Mouse (Mus musculus) frontal cortex, postnatal 25 days (tissue): Measurements from ENCODE around the gene Lrp4.
"Not testable (repeated sequence)": the region's sequence is repeated elsewhere in the genome, so short reads cannot be mapped to it uniquely, and the experiment has no call there.

Experiments used
- DNase-seq, 2 experiments: peaks; one replicate each; pipeline ENCODE4 v3.0.0; 2022; ENCODE audit warnings: low spot score in 2 of 2

The Lrp4 gene

GRCm38 (mm10) chr2:91484698-91485097 lies 27.4 kb downstream of the Lrp4 start:
- DNase-seq, result no peak

GRCm38 (mm10) chr2:91485256-91485655 lies 27.9 kb downstream of the Lrp4 start:
- DNase-seq, result no peak

- DNase-seq, result not testable (repeated sequence)
Measured at GRCm38 (mm10) chr2:91487295-91487694, 30.0 kb downstream of the Lrp4 start.

- DNase-seq, result no peak
Measured at GRCm38 (mm10) chr2:91492071-91492635, 34.8 kb downstream of the Lrp4 start.

- no peak for DNase-seq
Measured at GRCm38 (mm10) chr2:91493981-91494380, 36.7 kb downstream of the Lrp4 start.

- DNase-seq, result no peak
Measured at GRCm38 (mm10) chr2:91498093-91498719, 40.9 kb downstream of the Lrp4 start.

GRCm38 (mm10) chr2:91508076-91508475 lies 50.8 kb downstream of the Lrp4 start:
- no peak for DNase-seq

- no peak for DNase-seq
Measured at GRCm38 (mm10) chr2:91517186-91517585, 59.9 kb downstream of the Lrp4 start.

GRCm38 (mm10) chr2:91526294-91527146 lies 69.2 kb downstream of the Lrp4 start, which contains the start of gene Ckap5:
TSS of gene Ckap5 (plus strand) at chr2:91526762.
- peak; percentile 84 to 91 for DNase-seq

- peak in 1 of 2 experiments; percentile 13 for DNase-seq
Measured at GRCm38 (mm10) chr2:91527147-91527486, 69.8 kb downstream of the Lrp4 start.

GRCm38 (mm10) chr2:91537588-91538205 lies 80.4 kb downstream of the Lrp4 start:
- DNase-seq, result peak; percentile 43 to 52
